Comparison of ENCODE assay signal across 8 mouse cellular contexts in genomic region chr13:98264111-98264510, GRCm38 (mm10). TPM values are rescaled to one million over a fixed set of nuclear protein-coding genes. Genes with fewer than 3 reads are reported as not detected.
DNase-seq lines count a peak whose midpoint lies in the region; ATAC-seq and TF ChIP-seq lines count a peak whose summit lies in the region.

No protein-coding gene starts in this region.

- H3K27me3 ChIP-seq in kidney, embryonic 14.5 days (ENCODE audit: control insufficient read depth, insufficient read depth, low read length) = no peaks in the 10 kb centered on the region
- H3K27me3 ChIP-seq in hindbrain, embryonic 16.5 days (replicated peaks; ENCODE audit: control insufficient read depth, insufficient read depth, low read length) = no peaks in the 10 kb centered on the region
- no peaks in the 10 kb centered on the region for H3K27me3 ChIP-seq in midbrain, postnatal 0 days (ENCODE audit: insufficient read depth, low read length)

- H3K4me1 ChIP-seq in kidney, embryonic 14.5 days (ENCODE audit: control insufficient read depth, insufficient read depth, low read length) = peaks cover 12% of the 10 kb centered on the region; the same call in 1 of the 2 replicates
- peaks cover 3% of the 10 kb centered on the region; the same call in 1 of the 2 replicates for H3K4me1 ChIP-seq in brown adipose tissue, adult 24 weeks (ENCODE audit: control insufficient read depth, insufficient read depth, insufficient read length, low read length)
- H3K4me1 ChIP-seq in hindbrain, embryonic 16.5 days (ENCODE audit: control insufficient read depth, insufficient read depth, low read depth, low read length) = peaks cover 20% of the 10 kb centered on the region
- H3K4me1 ChIP-seq in midbrain, postnatal 0 days (ENCODE audit: insufficient read depth, low read length) = peaks cover 4% of the 10 kb centered on the region; the same call in 1 of the 2 replicates

- H3K9me3 ChIP-seq in kidney, embryonic 14.5 days (ENCODE audit: control insufficient read depth, low read length) = no peaks in the 10 kb centered on the region
- H3K9me3 ChIP-seq in hindbrain, embryonic 16.5 days (ENCODE audit: control insufficient read depth, low read length) = no peaks in the 10 kb centered on the region
- no peaks in the 10 kb centered on the region for H3K9me3 ChIP-seq in midbrain, postnatal 0 days (ENCODE audit: low read length)

- peak overlapping the region; percentile 89; the same call in 1 of the 2 replicates for H3K9ac ChIP-seq in kidney, embryonic 14.5 days (ENCODE audit: low read depth, low read length)
- peak overlapping the region; percentile 87; the same call in 1 of the 2 replicates for H3K9ac ChIP-seq in hindbrain, embryonic 16.5 days (ENCODE audit: low read depth, low read length)
- 0 out of 2 replicates have a peak overlapping the region, but pooled peaks have one; percentile 92 for H3K9ac ChIP-seq in midbrain, postnatal 0 days (replicated peaks; ENCODE audit: low read length, poor library complexity, severe bottlenecking)

- peaks cover 20% of the 10 kb centered on the region for H3K36me3 ChIP-seq in kidney, embryonic 14.5 days (ENCODE audit: control insufficient read depth, insufficient read depth, low read length)
- peaks cover 11% of the 10 kb centered on the region for H3K36me3 ChIP-seq in hindbrain, embryonic 16.5 days (ENCODE audit: control insufficient read depth, insufficient read depth, low read length)
- H3K36me3 ChIP-seq in midbrain, postnatal 0 days (ENCODE audit: insufficient read depth, low read length) = peaks cover 9% of the 10 kb centered on the region; the same call in 1 of the 2 replicates

- no peak overlapping the region for H3K27ac ChIP-seq in kidney, embryonic 14.5 days (ENCODE audit: low read depth, low read length)
- H3K27ac ChIP-seq in brown adipose tissue, adult 24 weeks (replicated peaks; ENCODE audit: low read depth, low read length) = no peak overlapping the region; the same call in 1 of the 2 replicates
- no peak overlapping the region for H3K27ac ChIP-seq in hindbrain, embryonic 16.5 days (ENCODE audit: low read depth, low read length)
- H3K27ac ChIP-seq in midbrain, postnatal 0 days (ENCODE audit: low read depth, low read length) = no peak overlapping the region

- WGBS in kidney, embryonic 14.5 days = 33% methylated on average over 5 of the region's 5 CpGs
- WGBS in hindbrain, embryonic 16.5 days = 20% methylated on average over 5 of the region's 5 CpGs
- 22% methylated on average over 5 of the region's 5 CpGs for WGBS in midbrain, postnatal 0 days

- ATAC-seq in kidney, embryonic 14.5 days (ENCODE audit: low FRiP score, low TSS enrichment) = no peak
- ATAC-seq in hindbrain, embryonic 16.5 days = no peak
- no peak for ATAC-seq in midbrain, postnatal 0 days (ENCODE audit: low FRiP score)

- peak overlapping the region; percentile 95 for H3K4me3 ChIP-seq in kidney, embryonic 14.5 days (ENCODE audit: low read length)
- H3K4me3 ChIP-seq in brown adipose tissue, adult 24 weeks (ENCODE audit: insufficient read depth, low read depth, low read length) = peak overlapping the region; percentile 90
- H3K4me3 ChIP-seq in hindbrain, embryonic 16.5 days (ENCODE audit: low read length) = peak overlapping the region; percentile 93
- H3K4me3 ChIP-seq in midbrain, postnatal 0 days (ENCODE audit: low read depth, low read length) = peak overlapping the region; percentile 93

- DNase-seq in kidney, adult 8-10 months = no peak
- peak; percentile 4 for DNase-seq in midbrain, postnatal 0 days (ENCODE audit: low spot score)
- no peak for DNase-seq in urinary bladder, adult 2 months (ENCODE audit: low spot score)
- no peak for DNase-seq in adrenal gland, adult 8-10 months
- DNase-seq in adrenal gland, postnatal 25 days = no peak

- peak overlapping the region; percentile 51 for H3K4me2 ChIP-seq in kidney, embryonic 14.5 days (replicated peaks; ENCODE audit: low read depth, low read length)
- peak overlapping the region; percentile 64 for H3K4me2 ChIP-seq in hindbrain, embryonic 16.5 days (ENCODE audit: low read length)
- H3K4me2 ChIP-seq in midbrain, postnatal 0 days (ENCODE audit: low read depth, low read length, poor library complexity, severe bottlenecking) = peak overlapping the region; percentile 81

- TF ChIP-seq CTCF in midbrain, postnatal 0 days (IDR thresholded peaks at IDR 0.05) = no peak

RNA-seq across cellular contexts. Expression of gene Ankra2, which starts 1.2 kb away (rescaled TPM):
- polyA plus RNA-seq in kidney, embryonic 14.5 days (2014; fragmentation: Nextera tagmentation; extraction: Ambion mirVana) = 18.7 and 21.4 TPM in 2 replicates
- 4.0 and 7.9 TPM in 2 replicates for polyA plus RNA-seq in brown adipose tissue, adult 24 weeks (2012; ENCODE audit: insufficient read depth, insufficient read length, missing spikeins)
- polyA plus RNA-seq in hindbrain, embryonic 16.5 days (2015; fragmentation: Nextera tagmentation; extraction: Ambion mirVana) = 62.8 and 63.9 TPM in 2 replicates
- 81.8 and 102 TPM in 2 replicates for total RNA-seq in midbrain, postnatal 0 days (2014; rRNA removed)
- polyA plus RNA-seq in midbrain, postnatal 0 days (2015; fragmentation: Nextera tagmentation; extraction: Ambion mirVana) = 102 and 109 TPM in 2 replicates
- polyA plus RNA-seq in urinary bladder, adult 2 months (2012; rRNA removed) = 37.4 and 47.6 TPM in 2 replicates
- total RNA-seq in adrenal gland, adult 8-10 months (2022) = 10 to 100 TPM; 24.0 to 34.5 (median 28.7) TPM
- total RNA-seq in adrenal gland, postnatal 25 days (2021) = 22.9 and 29.1 TPM in 2 replicates

RNA-seq across cellular contexts. Expression of gene Utp15, which starts 1.3 kb away (rescaled TPM):
- 21.6 and 42.2 TPM in 2 replicates for polyA plus RNA-seq in kidney, embryonic 14.5 days (2014; fragmentation: Nextera tagmentation; extraction: Ambion mirVana)
- 3.4 and 3.6 TPM in 2 replicates for polyA plus RNA-seq in brown adipose tissue, adult 24 weeks (2012; ENCODE audit: insufficient read depth, insufficient read length, missing spikeins)
- polyA plus RNA-seq in hindbrain, embryonic 16.5 days (2015; fragmentation: Nextera tagmentation; extraction: Ambion mirVana) = 27.0 and 32.2 TPM in 2 replicates
- 24.7 and 35.2 TPM in 2 replicates for total RNA-seq in midbrain, postnatal 0 days (2014; rRNA removed)
- 24.1 and 26.0 TPM in 2 replicates for polyA plus RNA-seq in midbrain, postnatal 0 days (2015; fragmentation: Nextera tagmentation; extraction: Ambion mirVana)
- polyA plus RNA-seq in urinary bladder, adult 2 months (2012; rRNA removed) = 13.3 and 13.4 TPM in 2 replicates
- 10 to 100 TPM; 19.8 to 24.6 (median 22.1) TPM for total RNA-seq in adrenal gland, adult 8-10 months (2022)
- 15.1 and 19.1 TPM in 2 replicates for total RNA-seq in adrenal gland, postnatal 25 days (2021)

RNA-seq across cellular contexts. Expression of gene Gm21976, which starts 15.6 kb away (rescaled TPM):
- not detected in 2 replicates for polyA plus RNA-seq in kidney, embryonic 14.5 days (2014; fragmentation: Nextera tagmentation; extraction: Ambion mirVana)
- polyA plus RNA-seq in brown adipose tissue, adult 24 weeks (2012; ENCODE audit: insufficient read depth, insufficient read length, missing spikeins) = not detected in 2 replicates
- polyA plus RNA-seq in hindbrain, embryonic 16.5 days (2015; fragmentation: Nextera tagmentation; extraction: Ambion mirVana) = 0.32 TPM in 1 of 2 replicates, not detected in the other
- total RNA-seq in midbrain, postnatal 0 days (2014; rRNA removed) = 3.0 TPM in 1 of 2 replicates, not detected in the other
- not detected in 2 replicates for polyA plus RNA-seq in midbrain, postnatal 0 days (2015; fragmentation: Nextera tagmentation; extraction: Ambion mirVana)
- polyA plus RNA-seq in urinary bladder, adult 2 months (2012; rRNA removed) = not detected in 2 replicates
- not detected for total RNA-seq in adrenal gland, adult 8-10 months (2022)
- total RNA-seq in adrenal gland, postnatal 25 days (2021) = not detected in 2 replicates

RNA-seq across cellular contexts. Expression of gene Btf3, which starts 52.7 kb away (rescaled TPM):
- 811 and 923 TPM in 2 replicates for polyA plus RNA-seq in kidney, embryonic 14.5 days (2014; fragmentation: Nextera tagmentation; extraction: Ambion mirVana)
- 246 and 281 TPM in 2 replicates for polyA plus RNA-seq in brown adipose tissue, adult 24 weeks (2012; ENCODE audit: insufficient read depth, insufficient read length, missing spikeins)
- polyA plus RNA-seq in hindbrain, embryonic 16.5 days (2015; fragmentation: Nextera tagmentation; extraction: Ambion mirVana) = 428 and 449 TPM in 2 replicates
- total RNA-seq in midbrain, postnatal 0 days (2014; rRNA removed) = 269 and 303 TPM in 2 replicates
- 441 and 472 TPM in 2 replicates for polyA plus RNA-seq in midbrain, postnatal 0 days (2015; fragmentation: Nextera tagmentation; extraction: Ambion mirVana)
- 665 and 770 TPM in 2 replicates for polyA plus RNA-seq in urinary bladder, adult 2 months (2012; rRNA removed)
- 100 to 1,000 TPM; 278 to 323 (median 310) TPM for total RNA-seq in adrenal gland, adult 8-10 months (2022)
- total RNA-seq in adrenal gland, postnatal 25 days (2021) = 357 and 391 TPM in 2 replicates

RNA-seq across cellular contexts. Expression of gene Arhgef28, which starts 57.9 kb away (rescaled TPM):
- polyA plus RNA-seq in kidney, embryonic 14.5 days (2014; fragmentation: Nextera tagmentation; extraction: Ambion mirVana) = 33.7 and 38.6 TPM in 2 replicates
- polyA plus RNA-seq in brown adipose tissue, adult 24 weeks (2012; ENCODE audit: insufficient read depth, insufficient read length, missing spikeins) = 14.1 and 14.8 TPM in 2 replicates
- polyA plus RNA-seq in hindbrain, embryonic 16.5 days (2015; fragmentation: Nextera tagmentation; extraction: Ambion mirVana) = 30.6 and 33.0 TPM in 2 replicates
- 29.1 and 41.5 TPM in 2 replicates for total RNA-seq in midbrain, postnatal 0 days (2014; rRNA removed)
- 31.2 and 34.3 TPM in 2 replicates for polyA plus RNA-seq in midbrain, postnatal 0 days (2015; fragmentation: Nextera tagmentation; extraction: Ambion mirVana)
- polyA plus RNA-seq in urinary bladder, adult 2 months (2012; rRNA removed) = 12.9 and 13.5 TPM in 2 replicates
- total RNA-seq in adrenal gland, adult 8-10 months (2022) = 10 to 100 TPM; 15.1 to 41.9 (median 31.5) TPM
- total RNA-seq in adrenal gland, postnatal 25 days (2021) = 16.0 and 19.8 TPM in 2 replicates
